Mouse (Mus musculus): Measurements from ENCODE around the gene Elob. TPM values are rescaled to one million over a fixed set of nuclear protein-coding genes. Genes with fewer than 3 reads are reported as not detected.

Gene Elob
- polyA plus RNA-seq (2017; shearing (Covaris generic)) = 324 TPM

DNA sequence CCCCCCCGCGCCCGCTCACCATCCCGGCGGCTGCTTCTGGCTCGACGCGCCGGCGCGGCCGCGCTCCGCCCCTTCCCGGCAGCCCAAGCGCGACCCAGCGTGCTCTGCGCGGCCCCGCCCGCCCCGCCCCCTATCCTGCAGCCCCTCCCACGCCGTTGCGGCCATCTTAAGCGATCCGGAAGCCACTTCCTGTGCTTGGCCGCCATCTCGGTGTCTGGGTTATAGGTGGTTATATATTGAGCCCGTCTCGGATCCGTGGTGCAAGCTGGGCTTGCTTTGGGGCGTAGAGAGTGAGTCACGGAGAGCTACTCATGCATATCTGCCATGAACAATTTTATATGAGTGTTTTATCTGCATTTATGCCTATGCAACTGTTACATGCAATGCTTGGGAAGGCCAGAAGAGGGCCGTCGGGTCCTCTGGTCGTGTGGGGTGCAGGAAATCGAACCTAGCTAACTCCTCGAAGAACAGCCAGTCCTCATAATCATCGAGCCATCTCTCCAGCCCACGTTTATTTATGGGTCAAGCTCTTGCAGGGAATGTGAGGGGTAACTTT lies at the start of gene Elob:
Elob (minus strand) TSS at position 73 of the 556 bp plus-strand sequence.

DNA sequence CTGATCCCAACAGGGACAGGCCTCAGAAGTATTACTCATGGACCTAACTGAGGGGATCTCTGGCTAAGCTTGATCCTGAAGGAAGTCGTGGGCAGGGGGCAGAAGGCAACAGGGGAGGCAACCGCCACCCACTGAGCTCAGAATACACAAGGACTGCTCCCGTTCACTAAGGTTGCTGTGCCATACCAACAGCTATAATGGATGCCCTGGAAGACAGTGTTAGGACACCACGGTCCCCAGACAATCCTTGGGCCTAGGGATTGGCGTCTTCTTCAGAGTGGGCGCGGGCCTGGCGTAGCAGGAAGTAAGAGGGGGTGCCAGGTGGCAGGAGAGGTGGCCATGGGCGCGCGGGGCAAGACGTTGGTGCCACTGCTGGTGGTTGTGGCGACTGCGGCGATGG lies 38.8 kb upstream of the Elob start, which contains the start of gene Prss21:
Prss21 (plus strand) TSS at position 301 of the 400 bp plus-strand sequence.

DNA sequence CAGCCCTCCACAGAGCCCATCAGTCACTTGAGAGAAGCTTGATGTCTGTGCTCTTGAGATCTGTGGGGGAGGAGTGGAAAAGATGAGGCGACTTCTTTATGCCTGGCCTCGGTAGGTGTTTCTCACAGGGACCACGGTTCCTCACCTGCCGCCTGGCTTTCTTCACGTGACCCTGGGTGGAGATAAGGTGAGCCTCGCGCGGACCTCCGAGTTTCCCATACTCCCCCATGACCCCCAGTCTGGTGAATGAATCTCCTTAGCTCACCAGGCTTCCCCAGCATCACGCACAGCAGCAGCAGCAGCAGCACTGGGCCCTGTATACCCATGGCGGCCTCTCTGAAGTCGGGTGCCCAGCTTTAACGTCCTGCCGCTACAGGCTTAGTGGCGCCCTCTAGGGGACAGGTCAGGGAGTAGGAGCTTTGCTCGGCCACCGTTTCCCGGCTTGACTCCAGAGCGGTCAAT lies 14.9 kb upstream of the Elob start, which contains the start of the genes Prss32 and Prss41:
Prss32 (plus strand) TSS at position 44 of the 462 bp plus-strand sequence.
Prss41 (minus strand) TSS at position 361 of the 462 bp plus-strand sequence.

DNA sequence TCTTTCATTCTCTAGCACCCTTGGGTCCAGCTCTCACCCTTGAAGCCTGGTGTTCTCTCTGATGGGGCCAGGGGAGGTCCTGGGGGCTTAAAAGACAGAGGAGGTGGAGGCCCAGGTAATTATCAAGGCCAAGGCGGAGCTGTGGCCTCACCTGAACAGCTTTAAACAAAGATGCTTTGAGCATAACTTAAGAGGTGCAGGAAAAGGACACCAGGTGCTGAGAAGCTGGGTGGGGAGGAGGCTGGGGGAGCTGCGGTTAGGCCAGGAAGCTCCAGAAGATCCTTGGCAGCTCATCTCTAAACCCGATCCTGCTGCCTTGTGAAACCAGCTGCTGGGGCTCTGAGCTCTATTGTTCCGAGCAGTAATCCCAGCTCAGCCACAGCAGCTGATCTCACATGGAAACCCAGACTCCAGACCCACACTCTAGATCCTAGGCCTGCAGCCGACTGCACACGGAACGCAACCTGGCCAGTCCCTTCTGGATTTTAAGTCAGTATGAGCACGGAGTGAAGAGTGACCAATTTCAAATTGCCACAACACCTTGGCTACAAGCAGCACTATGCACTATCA lies 7.2 kb upstream of the Elob start, which contains the start of gene Prss33:
Prss33 (minus strand) TSS at position 51 of the 570 bp plus-strand sequence.

DNA sequence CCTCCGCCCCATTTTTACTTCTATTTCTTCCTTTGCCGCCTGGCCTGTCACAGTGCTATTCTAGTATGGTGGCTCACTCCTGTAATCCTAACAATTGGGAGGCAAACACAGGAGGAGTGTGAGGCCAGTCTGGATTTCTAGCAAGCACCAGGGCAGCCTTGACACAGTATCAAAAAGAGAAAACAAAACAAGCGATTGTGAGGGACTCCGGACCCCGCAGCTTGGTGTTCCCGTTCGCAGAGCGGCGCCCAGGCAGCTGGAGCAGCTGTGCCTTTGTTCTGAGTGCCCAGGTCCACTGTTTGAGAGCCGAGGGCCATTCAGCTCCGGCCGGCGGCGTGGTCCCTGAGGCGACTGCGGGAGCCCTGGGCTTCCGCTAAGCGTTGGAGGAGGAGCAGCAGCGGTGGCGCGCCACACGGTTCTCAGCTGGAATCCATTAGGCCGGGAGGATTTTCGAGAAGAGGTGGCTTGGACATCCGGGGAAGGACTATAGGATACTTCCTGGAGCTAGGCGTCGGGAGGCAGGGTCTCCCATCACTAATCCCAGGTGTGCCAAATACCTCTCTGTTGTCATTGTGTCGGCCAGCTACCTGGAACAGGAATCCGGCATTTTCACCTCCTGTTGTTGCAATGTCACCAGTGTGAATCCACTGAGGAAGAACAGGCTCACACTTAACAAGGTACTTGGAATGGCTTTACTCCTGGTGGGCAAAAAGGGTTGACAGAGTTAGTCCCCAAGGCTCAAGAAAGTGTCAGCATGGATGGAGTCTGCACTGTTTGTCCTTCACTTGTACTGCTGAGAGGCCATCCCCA lies 38.5 kb downstream of the Elob start, which contains the start of gene Srrm2:
Srrm2 (plus strand) TSS at position 264 of the 810 bp plus-strand sequence.

DNA sequence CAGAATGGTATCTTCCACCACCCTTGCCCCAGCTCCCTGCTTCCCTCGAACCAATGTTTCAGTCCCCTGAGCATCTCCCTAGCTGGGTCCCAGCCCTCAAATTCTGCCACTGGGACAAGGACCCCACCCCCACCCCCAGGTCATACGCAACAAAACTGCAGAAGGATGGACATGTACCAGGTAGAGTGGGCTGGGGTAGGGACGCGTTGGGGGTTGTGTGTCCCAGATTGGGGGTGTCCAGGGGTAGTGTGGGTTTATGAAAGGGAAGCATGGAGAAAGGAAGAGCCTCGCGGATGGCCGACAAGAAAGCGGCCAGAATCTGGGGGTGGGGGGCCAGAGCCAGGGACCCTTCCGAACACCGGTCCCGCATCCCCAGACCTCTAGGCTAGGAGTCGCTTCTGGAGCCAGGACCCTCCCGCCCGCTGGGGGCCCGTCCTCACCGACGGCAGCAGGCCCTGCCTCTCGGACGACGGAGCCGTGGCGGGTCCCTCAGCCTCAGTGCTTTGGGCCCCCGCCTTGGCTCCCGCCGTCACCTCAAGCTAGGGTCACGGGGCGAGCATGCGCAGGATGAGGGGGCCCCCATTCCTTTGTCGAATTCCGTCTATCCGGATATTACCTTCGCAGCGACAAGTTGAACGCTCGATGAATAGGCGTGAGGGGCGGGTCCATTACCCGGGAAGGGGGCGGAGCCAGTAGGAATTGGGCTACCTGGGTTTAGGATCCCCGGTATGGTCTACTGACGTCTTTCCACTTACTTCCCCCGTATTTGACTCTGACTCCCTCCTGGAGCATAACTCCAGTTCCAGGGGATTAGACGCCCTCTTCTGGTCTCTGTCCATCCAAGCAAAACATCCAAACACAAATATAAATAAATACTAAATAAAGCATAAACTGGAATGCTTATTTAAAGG lies 43.1 kb downstream of the Elob start, which contains the start of gene Flywch2:
Flywch2 (minus strand) TSS at position 521 of the 911 bp plus-strand sequence.

Other genes with a start within 250 kb of the Elob start
- not detected for gene Zfp13, start 229.6 kb downstream of the Elob start, polyA plus RNA-seq (2017; shearing (Covaris generic))
- gene Zscan10, start 228.3 kb downstream of the Elob start, polyA plus RNA-seq (2017; shearing (Covaris generic)) = 19.6 TPM
- gene Mmp25, start 183.9 kb downstream of the Elob start, polyA plus RNA-seq (2017; shearing (Covaris generic)) = not detected
- gene Bicdl2, start 168.6 kb downstream of the Elob start, polyA plus RNA-seq (2017; shearing (Covaris generic)) = not detected
- 46.7 TPM for gene Hcfc1r1, start 155.5 kb downstream of the Elob start, polyA plus RNA-seq (2017; shearing (Covaris generic))
- gene Thoc6, start 155.3 kb downstream of the Elob start, polyA plus RNA-seq (2017; shearing (Covaris generic)) = 35.4 TPM
- 38.8 TPM for gene Tnfrsf12a, start 151.7 kb downstream of the Elob start, polyA plus RNA-seq (2017; shearing (Covaris generic))
- gene Cldn6, start 149.9 kb downstream of the Elob start, polyA plus RNA-seq (2017; shearing (Covaris generic)) = not detected
- not detected for gene Cldn9, start 145.1 kb downstream of the Elob start, polyA plus RNA-seq (2017; shearing (Covaris generic))
- gene 1520401A03Rik, start 106.4 kb downstream of the Elob start, polyA plus RNA-seq (2017; shearing (Covaris generic)) = 0.27 TPM
- 57.3 TPM for gene Pkmyt1, start 102.8 kb downstream of the Elob start, polyA plus RNA-seq (2017; shearing (Covaris generic))
- 1.00 TPM for gene Paqr4, start 88.3 kb downstream of the Elob start, polyA plus RNA-seq (2017; shearing (Covaris generic))
- gene Kremen2, start 83.3 kb downstream of the Elob start, polyA plus RNA-seq (2017; shearing (Covaris generic)) = 0.81 TPM
- gene Flywch1, start 57.5 kb downstream of the Elob start, polyA plus RNA-seq (2017; shearing (Covaris generic)) = 23.4 TPM
- not detected for gene Flywch2, start 43.1 kb downstream of the Elob start, polyA plus RNA-seq (2017; shearing (Covaris generic))
- gene Srrm2, start 38.6 kb downstream of the Elob start, polyA plus RNA-seq (2017; shearing (Covaris generic)) = 1,111 TPM
- gene Prss33, start 6.9 kb upstream of the Elob start, polyA plus RNA-seq (2017; shearing (Covaris generic)) = not detected
- gene Prss32, start 14.7 kb upstream of the Elob start, polyA plus RNA-seq (2017; shearing (Covaris generic)) = not detected
- gene Prss41, start 15.0 kb upstream of the Elob start, polyA plus RNA-seq (2017; shearing (Covaris generic)) = not detected
- not detected for gene Prss21, start 38.9 kb upstream of the Elob start, polyA plus RNA-seq (2017; shearing (Covaris generic))
- not detected for gene Dcpp1, start 51.7 kb upstream of the Elob start, polyA plus RNA-seq (2017; shearing (Covaris generic))
- gene Dcpp2, start 51.7 kb upstream of the Elob start, polyA plus RNA-seq (2017; shearing (Covaris generic)) = not detected
- not detected for gene Dcpp3, start 88.3 kb upstream of the Elob start, polyA plus RNA-seq (2017; shearing (Covaris generic))
- gene Sbp, start 112.5 kb upstream of the Elob start, polyA plus RNA-seq (2017; shearing (Covaris generic)) = not detected
- not detected for gene Sbpl, start 126.1 kb upstream of the Elob start, polyA plus RNA-seq (2017; shearing (Covaris generic))
- not detected for gene Prss30, start 151.4 kb upstream of the Elob start, polyA plus RNA-seq (2017; shearing (Covaris generic))
- gene Prss22, start 169.0 kb upstream of the Elob start, polyA plus RNA-seq (2017; shearing (Covaris generic)) = not detected
- 0.27 TPM for gene Prss27, start 209.0 kb upstream of the Elob start, polyA plus RNA-seq (2017; shearing (Covaris generic))
- gene Kctd5, start 244.3 kb upstream of the Elob start, polyA plus RNA-seq (2017; shearing (Covaris generic)) = 29.6 TPM

Data from naive thymus-derived CD4-positive, alpha-beta T cell, adult 5 months (primary cell).